Mouse (Mus musculus): ENCODE results near the gene Plekhg2. TPM values are rescaled to one million over a fixed set of nuclear protein-coding genes. Genes with fewer than 3 reads are reported as not detected.

Plekhg2 gene
- 74.1 and 75.1 TPM in 2 replicates for polyA plus RNA-seq (2014; fragmentation: Nextera tagmentation; extraction: Ambion mirVana)

DNA sequence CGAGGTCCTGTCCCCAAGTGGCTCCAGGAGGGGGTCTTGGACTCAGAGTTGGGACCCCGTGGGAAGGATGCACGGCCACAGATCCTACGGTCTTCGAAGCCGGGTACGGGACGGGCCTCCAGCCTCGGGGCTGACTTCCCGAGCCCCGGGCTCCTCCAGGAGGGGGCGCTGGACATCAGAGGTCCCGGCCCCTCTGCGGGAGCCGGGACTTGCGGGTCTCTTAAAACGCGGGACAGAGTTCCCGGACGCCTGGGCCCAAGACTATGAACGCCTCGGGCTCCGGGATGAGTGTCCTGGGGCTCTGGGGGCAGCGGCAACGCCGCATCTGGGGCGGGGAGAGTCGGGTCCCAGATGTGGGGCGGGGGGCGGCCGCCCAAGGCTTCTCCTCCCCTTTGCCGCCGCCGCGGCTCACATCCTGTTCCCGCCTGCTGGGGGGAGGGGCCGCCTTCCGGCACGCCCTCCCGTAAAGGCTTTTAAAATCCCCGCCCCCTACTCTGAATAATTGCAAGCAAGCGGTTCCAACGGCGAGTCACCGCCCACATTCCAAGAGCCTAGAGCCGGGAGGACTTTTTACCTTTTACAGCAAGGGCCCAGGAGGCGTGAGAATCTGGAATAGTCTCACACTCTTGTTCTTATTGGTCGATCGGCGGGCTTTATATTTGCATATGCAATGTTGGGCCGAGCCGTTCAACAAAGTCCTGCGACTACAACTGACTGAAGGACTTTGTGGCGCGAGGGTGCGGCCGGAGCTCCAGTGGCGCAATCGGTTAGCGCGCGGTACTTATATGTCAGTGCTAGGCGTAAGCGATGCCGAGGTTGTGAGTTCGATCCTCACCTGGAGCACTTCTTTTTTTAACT is at the start of gene Plekhg2:
Gene Plekhg2 (minus strand): TSS at position 349 of the 858 bp plus-strand sequence.
- peak within 1 kb of the TSS; percentile 97 for H3K27ac ChIP-seq (ENCODE audit: low read depth)
- no peaks in the 10 kb centered on the region for H3K27me3 ChIP-seq (ENCODE audit: insufficient read depth, low read length)
- WGBS: under 1% methylated on average over 62 of the region's 66 CpGs
- DNase-seq: peak; percentile 100
- peak within 1 kb of the TSS; percentile 88 for H3K4me2 ChIP-seq
- H3K36me3 ChIP-seq (ENCODE audit: insufficient read depth): peaks cover 36% of the 10 kb centered on the region
- peak within 1 kb of the TSS; percentile 96 for H3K9ac ChIP-seq
- peak; percentile 69 for TF ChIP-seq CTCF (IDR thresholded peaks at IDR 0.05; ENCODE audit: low read depth)
- H3K4me3 ChIP-seq (ENCODE audit: low read depth, low read length): peak within 1 kb of the TSS; percentile 87
- peak; percentile 88 for ATAC-seq (ENCODE audit: insufficient read depth)
- H3K4me1 ChIP-seq (ENCODE audit: insufficient read depth): peaks cover 18% of the 10 kb centered on the region
- no peaks in the 10 kb centered on the region for H3K9me3 ChIP-seq (ENCODE audit: low read depth, low read length)

DNA sequence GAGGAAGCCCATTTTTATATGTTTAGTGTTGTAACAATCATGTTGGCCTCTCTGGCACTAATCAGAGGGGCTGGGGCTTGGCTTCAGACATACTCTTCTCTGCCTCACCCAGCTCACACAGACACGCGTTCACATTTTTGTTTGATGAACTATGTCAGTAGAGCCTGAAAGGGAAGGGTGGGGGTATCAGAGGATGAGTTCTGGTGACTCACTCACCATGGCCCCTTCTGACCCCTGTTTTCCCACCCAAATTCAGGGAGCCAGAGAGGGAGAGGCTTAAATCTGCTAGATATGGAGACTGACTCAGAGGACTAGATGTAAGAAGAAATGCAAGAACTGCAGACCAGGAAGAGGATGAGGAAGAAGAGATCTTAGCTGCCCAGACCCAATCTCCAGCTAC is 47.0 kb upstream of the Plekhg2 start:
- no peaks in the 10 kb centered on the region for H3K9me3 ChIP-seq (ENCODE audit: low read depth, low read length)
- 98% methylated on average over 2 of the region's 2 CpGs for WGBS
- H3K36me3 ChIP-seq (ENCODE audit: insufficient read depth): peaks cover 77% of the 10 kb centered on the region
- no peaks in the 10 kb centered on the region for H3K27me3 ChIP-seq (ENCODE audit: insufficient read depth, low read length)
- no peak overlapping the region for H3K27ac ChIP-seq (ENCODE audit: low read depth)
- no peak overlapping the region for H3K4me3 ChIP-seq (ENCODE audit: low read depth, low read length)
- no peak for ATAC-seq (ENCODE audit: insufficient read depth)
- no peak overlapping the region for H3K9ac ChIP-seq
- no peak for DNase-seq
- no peak overlapping the region for H3K4me2 ChIP-seq
- no peaks in the 10 kb centered on the region for H3K4me1 ChIP-seq (ENCODE audit: insufficient read depth)
- no peak for TF ChIP-seq CTCF (IDR thresholded peaks at IDR 0.05; ENCODE audit: low read depth)

DNA sequence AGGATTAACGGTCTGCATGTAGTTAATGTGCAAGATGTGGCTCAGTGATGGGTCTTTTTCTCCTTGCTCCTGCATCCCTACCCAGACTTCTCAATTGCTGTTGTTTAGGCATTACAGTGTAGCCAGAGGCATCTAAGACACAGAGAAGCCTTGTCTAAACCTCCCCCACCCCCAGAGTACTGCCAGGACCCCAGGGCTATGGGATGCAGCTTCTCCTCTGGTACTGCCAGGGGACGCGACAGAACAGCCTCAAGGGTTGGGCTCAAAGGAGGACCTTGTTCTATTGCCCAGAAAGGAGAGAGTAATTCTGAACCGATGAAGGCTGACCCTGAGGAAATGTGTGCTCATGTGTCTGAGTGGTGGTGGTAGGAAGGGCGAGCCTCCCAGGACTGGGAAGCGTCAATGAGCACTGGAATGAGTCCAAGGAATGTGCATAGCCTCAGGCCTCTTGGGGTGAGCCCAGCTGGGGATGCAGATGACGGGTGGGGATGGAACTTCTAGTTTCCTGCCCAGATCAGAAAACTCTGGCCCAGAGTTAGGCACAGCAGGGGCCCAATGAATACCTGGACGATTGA is 45.8 kb upstream of the Plekhg2 start:
- 67% methylated on average over 8 of the region's 8 CpGs for WGBS
- Histone ChIP-seq H3K4me1 (ENCODE audit: insufficient read depth) (no peaks in the 10 kb centered on the region), H3K27me3 (ENCODE audit: insufficient read depth, low read length) (no peaks in the 10 kb centered on the region), H3K4me2 (no peak overlapping the region), H3K27ac (ENCODE audit: low read depth) (no peak overlapping the region), H3K9me3 (ENCODE audit: low read depth, low read length) (no peaks in the 10 kb centered on the region), H3K4me3 (ENCODE audit: low read depth, low read length) (no peak overlapping the region), H3K36me3 (ENCODE audit: insufficient read depth) (peaks cover 84% of the 10 kb centered on the region), H3K9ac (no peak overlapping the region)
- ATAC-seq (ENCODE audit: insufficient read depth) (peak; percentile 75), DNase-seq (peak; percentile 77)
- no peak for TF ChIP-seq CTCF (IDR thresholded peaks at IDR 0.05; ENCODE audit: low read depth)

- no peak for ATAC-seq (ENCODE audit: insufficient read depth)
- Histone ChIP-seq H3K36me3 (ENCODE audit: insufficient read depth) (peaks cover 84% of the 10 kb centered on the region), H3K27ac (ENCODE audit: low read depth) (no peak overlapping the region), H3K27me3 (ENCODE audit: insufficient read depth, low read length) (no peaks in the 10 kb centered on the region), H3K4me3 (ENCODE audit: low read depth, low read length) (no peak overlapping the region), H3K4me2 (no peak overlapping the region), H3K4me1 (ENCODE audit: insufficient read depth) (no peaks in the 10 kb centered on the region), H3K9me3 (ENCODE audit: low read depth, low read length) (no peaks in the 10 kb centered on the region), H3K9ac (no peak overlapping the region)
- TF ChIP-seq CTCF (IDR thresholded peaks at IDR 0.05; ENCODE audit: low read depth): peak; percentile 34; the same call in 1 of the 2 replicates
- no peak for DNase-seq
Observed at GRCm38 (mm10) chr7:28417368-28417767, 45.0 kb upstream of the Plekhg2 start.

DNA sequence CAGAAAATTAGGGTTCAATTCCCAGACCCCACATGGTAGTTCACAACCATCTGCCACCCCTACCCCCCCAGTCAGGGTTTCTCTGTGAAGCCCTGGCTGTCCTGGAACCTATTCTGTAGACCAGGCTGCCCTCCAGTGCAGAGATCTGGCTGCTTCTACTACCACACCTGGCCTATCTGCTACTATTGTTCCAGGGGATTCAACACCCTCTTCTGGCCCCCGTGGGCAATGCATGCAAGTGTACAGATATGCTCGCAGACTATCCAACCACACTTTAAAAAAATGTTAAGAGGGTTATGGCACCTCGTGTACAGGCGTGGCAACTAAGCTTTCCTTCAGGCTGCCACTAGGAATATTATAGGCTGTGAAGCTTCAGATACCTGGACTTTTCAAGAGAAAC is 40.4 kb upstream of the Plekhg2 start:
- H3K36me3 ChIP-seq (ENCODE audit: insufficient read depth): peaks cover 81% of the 10 kb centered on the region
- H3K4me3 ChIP-seq (ENCODE audit: low read depth, low read length): no peak overlapping the region
- no peaks in the 10 kb centered on the region for H3K4me1 ChIP-seq (ENCODE audit: insufficient read depth)
- no peak overlapping the region for H3K27ac ChIP-seq (ENCODE audit: low read depth)
- H3K9ac ChIP-seq: no peak overlapping the region
- DNase-seq (no peak), ATAC-seq (ENCODE audit: insufficient read depth) (no peak)
- H3K27me3 ChIP-seq (ENCODE audit: insufficient read depth, low read length): no peaks in the 10 kb centered on the region
- 0 out of 2 replicates have a peak, but pooled peaks have one; percentile 9 for TF ChIP-seq CTCF (IDR thresholded peaks at IDR 0.05; ENCODE audit: low read depth)
- H3K4me2 ChIP-seq: no peak overlapping the region
- H3K9me3 ChIP-seq (ENCODE audit: low read depth, low read length): no peaks in the 10 kb centered on the region
- WGBS: 83% methylated on average over 4 of the region's 4 CpGs

GRCm38 (mm10) chr7:28410841-28411475 is 38.6 kb upstream of the Plekhg2 start:
- Histone ChIP-seq H3K27me3 (ENCODE audit: insufficient read depth, low read length) (no peaks in the 10 kb centered on the region), H3K4me3 (ENCODE audit: low read depth, low read length) (no peak overlapping the region), H3K27ac (ENCODE audit: low read depth) (no peak overlapping the region), H3K9ac (no peak overlapping the region), H3K36me3 (ENCODE audit: insufficient read depth) (peaks cover 85% of the 10 kb centered on the region), H3K4me2 (no peak overlapping the region), H3K9me3 (ENCODE audit: low read depth, low read length) (no peaks in the 10 kb centered on the region), H3K4me1 (ENCODE audit: insufficient read depth) (no peaks in the 10 kb centered on the region)
- WGBS: 67% methylated on average over 3 of the region's 3 CpGs
- ATAC-seq (ENCODE audit: insufficient read depth) (no peak), DNase-seq (peak; percentile 42)
- TF ChIP-seq CTCF (IDR thresholded peaks at IDR 0.05; ENCODE audit: low read depth): no peak

DNA sequence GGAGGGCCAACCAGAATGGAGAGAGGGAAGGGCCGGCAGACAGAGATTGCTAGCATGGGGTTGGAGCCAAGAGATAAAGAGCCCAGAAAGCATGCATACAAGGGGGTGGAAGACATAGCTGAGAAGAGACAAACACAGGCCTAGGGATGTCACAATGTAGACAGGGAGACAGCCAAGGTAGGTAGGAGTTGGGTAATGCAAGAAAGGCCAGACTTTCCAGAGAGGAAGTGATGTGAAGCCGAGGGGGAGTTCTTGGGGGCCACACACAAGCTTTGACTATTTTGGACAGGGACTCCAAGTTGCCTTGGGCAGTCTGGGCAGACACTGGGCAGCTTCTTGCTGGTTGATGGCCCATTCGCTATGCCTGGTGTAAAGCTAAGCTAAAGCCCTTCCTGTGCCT is 29.5 kb upstream of the Plekhg2 start:
- DNase-seq (no peak), ATAC-seq (ENCODE audit: insufficient read depth) (no peak)
- Histone ChIP-seq H3K4me1 (ENCODE audit: insufficient read depth) (no peaks in the 10 kb centered on the region), H3K4me2 (no peak overlapping the region), H3K27ac (ENCODE audit: low read depth) (no peak overlapping the region), H3K4me3 (ENCODE audit: low read depth, low read length) (no peak overlapping the region), H3K9me3 (ENCODE audit: low read depth, low read length) (no peaks in the 10 kb centered on the region), H3K36me3 (ENCODE audit: insufficient read depth) (peaks cover 93% of the 10 kb centered on the region), H3K9ac (no peak overlapping the region), H3K27me3 (ENCODE audit: insufficient read depth, low read length) (no peaks in the 10 kb centered on the region)
- TF ChIP-seq CTCF (IDR thresholded peaks at IDR 0.05; ENCODE audit: low read depth): no peak
- 67% methylated on average over 3 of the region's 3 CpGs for WGBS

Data from lung, embryonic 14.5 days (tissue).